Mouse (Mus musculus) stomach, postnatal 0 days (tissue): ENCODE data around the gene Il27ra. TPM values are rescaled to one million over a fixed set of nuclear protein-coding genes. Genes with fewer than 3 reads are reported as not detected.
A peak's percentile ranks its signal among the peaks of the same experiment; 100 is the strongest.

ENCODE experiments used
- ATAC-seq: fragments of 200-750 bp; cut with Nextera tagmentation; 2 replicates; pipeline ENCODE4 v1.8.0; 2017; ENCODE audit not compliant: low FRiP score, low TSS enrichment
- DNase-seq: peaks from one replicate; pipeline ENCODE4 v3.0.0-alpha.2; 2016; ENCODE audit warnings: low spot score
- H3K27ac ChIP-seq: fragments of 300-500 bp; sonication (generic); replicated peaks from 2 replicates; pipeline ENCODE4 v1.5.1; 2014; ENCODE audit warnings: mild to moderate bottlenecking, control low read depth
- H3K27me3 ChIP-seq: fragments of 300-500 bp; sonication (generic); 2 replicates; pipeline ENCODE4 v1.6.1; 2014; ENCODE audit warnings: low read length; ENCODE audit not compliant: control insufficient read depth, insufficient read depth
- H3K36me3 ChIP-seq: fragments of 300-500 bp; sonication (generic); 2 replicates; pipeline ENCODE4 v1.6.1; 2014; ENCODE audit warnings: low read length, mixed read lengths; ENCODE audit not compliant: control insufficient read depth, insufficient read depth
- H3K4me1 ChIP-seq: fragments of 300-500 bp; sonication (generic); replicated peaks from 2 replicates; pipeline ENCODE4 v1.6.1; 2014; ENCODE audit warnings: antibody characterized with exemption; ENCODE audit not compliant: control insufficient read depth, insufficient read depth
- H3K4me2 ChIP-seq: fragments of 300-500 bp; sonication (generic); replicated peaks from 2 replicates; pipeline ENCODE4 v1.6.1; 2014; ENCODE audit warnings: low read depth, mild to moderate bottlenecking, control low read depth, moderate library complexity
- H3K4me3 ChIP-seq: fragments of 300-500 bp; sonication (generic); 2 replicates; pipeline ENCODE4 v1.5.1; 2014; ENCODE audit warnings: low read depth, low read length, control low read depth
- H3K9ac ChIP-seq: fragments of 300-500 bp; sonication (generic); 2 replicates; pipeline ENCODE4 v1.6.1; 2014; ENCODE audit warnings: mild to moderate bottlenecking, low read length, control low read depth, mixed read lengths
- H3K9me3 ChIP-seq: fragments of 300-500 bp; sonication (generic); 2 replicates; pipeline ENCODE4 v1.6.1; 2016; ENCODE audit warnings: low read length; ENCODE audit not compliant: control insufficient read depth
- CTCF ChIP-seq: IDR thresholded peaks from 2 replicates; pipeline ENCODE4 v1.5.1; 2016; ENCODE audit warnings: antibody characterized with exemption, low read depth, mild to moderate bottlenecking, moderate library complexity
- EP300 ChIP-seq: optimal IDR thresholded peaks from 2 replicates; pipeline ENCODE3; 2016; ENCODE audit warnings: antibody characterized with exemption
- WGBS: fragments of 180-500 bp; shearing (Covaris S2); extraction: QIAGEN DNeasy Blood & Tissue Kit; methylation state at CpG from one replicate; pipeline ENCODE4 v1.1.7; 2014; 5-methylcytosine and 5-hydroxymethylcytosine counted together
- polyA plus RNA-seq: library from polyadenylated mRNA; unstranded; fragments of >200 nt; fragmentation: Nextera tagmentation; extraction: Ambion mirVana; gene quantifications from 2 replicates; pipeline ENCODE4 v1.2.1, GENCODE M21; 2015

The Il27ra gene
- polyA plus RNA-seq, 1 experiment from 2014 or later = 0.40 TPM

DNA sequence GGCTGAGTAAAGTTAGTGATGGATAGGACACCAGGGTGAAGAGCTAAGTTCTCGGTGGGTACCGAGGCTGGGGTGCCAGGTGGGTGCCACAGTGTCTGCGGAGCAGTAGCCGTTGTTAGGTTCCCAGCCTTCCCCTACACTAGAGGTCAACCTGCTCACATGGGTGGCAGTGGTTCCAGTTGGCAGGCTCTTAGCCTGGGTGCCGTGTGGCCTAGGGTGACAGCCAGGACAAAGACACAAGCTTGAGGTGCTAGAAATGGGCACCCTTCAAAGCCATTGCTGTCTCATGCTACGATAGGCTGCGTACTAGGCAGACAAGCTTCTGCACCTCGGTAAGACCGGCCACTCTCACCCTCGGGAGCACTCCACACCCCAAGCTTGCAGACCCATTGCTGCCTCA is 29.9 kb upstream of the Il27ra start:
- 86% methylated on average over 10 of the region's 10 CpGs for whole genome bisulfite sequencing
- no peak overlapping the region for H3K4me2 ChIP-seq
- no peak overlapping the region for H3K27ac ChIP-seq
- ATAC-seq (no peak), DNase-seq (no peak)
- H3K9me3 ChIP-seq = no peaks in the 10 kb centered on the region
- H3K4me1 ChIP-seq = peaks cover 8% of the 10 kb centered on the region; the same call in 1 of the 2 replicates
- H3K36me3 ChIP-seq = no peaks in the 10 kb centered on the region
- H3K27me3 ChIP-seq = no peaks in the 10 kb centered on the region
- TF ChIP-seq CTCF (no peak), EP300 (no peak)
- no peak overlapping the region for H3K4me3 ChIP-seq
- no peak overlapping the region for H3K9ac ChIP-seq

GRCm38 (mm10) chr8:84071921-84072320 is 29.5 kb upstream of the Il27ra start:
- H3K9ac ChIP-seq = no peak overlapping the region
- no peak overlapping the region for H3K27ac ChIP-seq
- H3K27me3 ChIP-seq = no peaks in the 10 kb centered on the region
- peaks cover 8% of the 10 kb centered on the region; the same call in 1 of the 2 replicates for H3K4me1 ChIP-seq
- WGBS = 49% methylated on average over 3 of the region's 3 CpGs
- TF ChIP-seq CTCF (no peak), EP300 (no peak)
- H3K4me3 ChIP-seq = no peak overlapping the region
- no peak for DNase-seq
- H3K4me2 ChIP-seq = no peak overlapping the region
- no peaks in the 10 kb centered on the region for H3K9me3 ChIP-seq
- no peak for ATAC-seq
- no peaks in the 10 kb centered on the region for H3K36me3 ChIP-seq

GRCm38 (mm10) chr8:84070667-84071066 is 28.3 kb upstream of the Il27ra start:
- Histone ChIP-seq H3K27ac (0 out of 2 replicates have a peak overlapping the region, but pooled peaks have one; percentile 13), H3K4me3 (no peak overlapping the region), H3K27me3 (no peaks in the 10 kb centered on the region), H3K36me3 (no peaks in the 10 kb centered on the region), H3K4me1 (peaks cover 8% of the 10 kb centered on the region; the same call in 1 of the 2 replicates), H3K4me2 (no peak overlapping the region), H3K9ac (no peak overlapping the region), H3K9me3 (no peaks in the 10 kb centered on the region)
- DNase-seq (no peak), ATAC-seq (no peak)
- WGBS = 59% methylated on average over 2 of the region's 2 CpGs
- no peak for TF ChIP-seq EP300
- TF ChIP-seq CTCF = no peak

DNA sequence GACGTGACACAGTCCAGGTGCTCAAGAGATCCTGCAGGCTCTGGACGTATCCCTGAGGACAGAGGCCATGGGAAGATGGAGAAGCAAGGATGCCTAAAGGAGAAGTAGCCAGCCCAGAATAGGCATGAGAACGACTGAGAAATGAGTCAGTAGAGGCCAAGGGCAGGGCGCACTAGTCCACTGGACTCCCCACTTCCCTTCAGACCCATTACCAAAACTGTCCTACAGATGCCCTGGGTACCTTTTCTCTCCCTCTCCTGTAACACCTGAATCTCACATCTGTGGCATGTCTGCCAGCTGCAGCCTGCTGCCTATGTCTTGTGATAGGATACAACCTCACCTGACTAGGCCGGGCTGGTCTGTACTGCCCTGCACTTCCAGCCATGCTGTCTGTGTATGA is 27.9 kb upstream of the Il27ra start:
- DNase-seq (no peak), ATAC-seq (no peak)
- Histone ChIP-seq H3K36me3 (no peaks in the 10 kb centered on the region), H3K4me1 (peaks cover 8% of the 10 kb centered on the region; the same call in 1 of the 2 replicates), H3K27ac (0 out of 2 replicates have a peak overlapping the region, but pooled peaks have one; percentile 13), H3K9me3 (no peaks in the 10 kb centered on the region), H3K4me3 (no peak overlapping the region), H3K4me2 (no peak overlapping the region), H3K9ac (no peak overlapping the region), H3K27me3 (no peaks in the 10 kb centered on the region)
- no peak for TF ChIP-seq CTCF
- TF ChIP-seq EP300 = no peak
- WGBS = 80% methylated on average over 5 of the region's 5 CpGs

DNA sequence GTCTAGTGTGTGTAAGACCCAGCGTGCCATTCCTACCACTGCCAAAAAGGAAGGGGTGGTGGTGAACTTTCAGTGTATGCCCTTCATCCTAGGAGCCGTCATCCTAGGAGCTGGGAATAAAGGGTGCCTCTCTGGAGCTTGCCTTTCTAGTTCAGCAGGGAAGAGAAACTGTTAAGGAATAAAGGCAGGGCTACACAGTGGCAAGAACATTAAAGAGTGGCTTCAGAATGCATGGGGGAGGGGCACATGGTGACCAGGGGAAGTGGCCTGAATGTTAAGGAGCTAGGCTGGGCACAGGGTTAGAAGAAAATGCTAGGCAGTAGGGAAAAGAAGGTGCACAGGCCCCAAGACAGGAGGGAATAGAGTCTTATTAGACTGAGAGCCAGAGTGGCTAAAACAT is 27.4 kb upstream of the Il27ra start:
- no peak for DNase-seq
- WGBS = 56% methylated on average over 2 of the region's 2 CpGs
- Histone ChIP-seq H3K36me3 (no peaks in the 10 kb centered on the region), H3K9me3 (no peaks in the 10 kb centered on the region), H3K9ac (no peak overlapping the region; the same call in 1 of the 2 replicates), H3K27ac (peak overlapping the region; percentile 40; the same call in 1 of the 2 replicates), H3K4me2 (no peak overlapping the region), H3K4me1 (peaks cover 8% of the 10 kb centered on the region; the same call in 1 of the 2 replicates), H3K4me3 (no peak overlapping the region), H3K27me3 (no peaks in the 10 kb centered on the region)
- TF ChIP-seq CTCF = no peak
- TF ChIP-seq EP300 = no peak
- ATAC-seq = no peak

DNA sequence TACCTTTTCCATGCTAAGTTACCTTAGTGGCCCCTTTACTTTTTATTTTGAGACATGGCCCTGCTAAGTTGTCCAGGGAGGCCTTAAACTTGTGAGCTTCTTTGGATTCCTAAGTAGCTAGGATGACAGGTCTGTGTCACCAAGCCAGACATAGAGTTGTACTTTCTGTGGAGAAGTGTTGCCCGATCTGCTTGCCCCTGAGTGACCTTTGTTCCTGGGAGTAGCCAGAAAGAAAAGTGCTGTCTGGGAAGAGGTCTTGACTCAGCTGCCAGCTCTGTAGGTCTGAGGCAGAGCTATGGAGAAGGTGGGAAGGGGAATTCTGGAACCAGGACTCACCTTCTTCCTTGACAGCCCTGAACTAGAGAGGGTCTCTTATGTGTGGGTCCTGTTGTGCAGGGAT is 26.8 kb upstream of the Il27ra start:
- Histone ChIP-seq H3K4me1 (peaks cover 8% of the 10 kb centered on the region; the same call in 1 of the 2 replicates), H3K4me2 (no peak overlapping the region), H3K9me3 (no peaks in the 10 kb centered on the region), H3K4me3 (no peak overlapping the region), H3K27ac (peak overlapping the region; percentile 40; the same call in 1 of the 2 replicates), H3K36me3 (no peaks in the 10 kb centered on the region), H3K9ac (peak overlapping the region; percentile 27; the same call in 1 of the 2 replicates), H3K27me3 (no peaks in the 10 kb centered on the region)
- TF ChIP-seq EP300 (no peak), CTCF (no peak)
- ATAC-seq (no peak), DNase-seq (no peak)
- WGBS = 13% methylated on average over 1 of the region's 1 CpGs
